Mouse (Mus musculus): ENCODE measurements at regions not wholly inside any gene's neighbourhood (a gene's known extent, or its start where the extent isn't known, plus 50 kb on each side); places are given as distances from the start of the nearest gene placed in this dataset.

- Histone ChIP-seq H3K27ac (replicated peaks; ENCODE audit: insufficient read depth, low read depth, low read length) (no peak overlapping the region), H3K36me3 (ENCODE audit: control insufficient read depth, insufficient read depth, low read length) (no peaks in the 10 kb centered on the region), H3K27me3 (ENCODE audit: control insufficient read depth, insufficient read depth, low read length) (no peaks in the 10 kb centered on the region), H3K4me3 (ENCODE audit: insufficient read depth, low read depth, low read length) (no peak overlapping the region), H3K9ac (ENCODE audit: low read depth, low read length) (no peak overlapping the region), H3K4me1 (ENCODE audit: control insufficient read depth, insufficient read depth, low read length) (no peaks in the 10 kb centered on the region), H3K79me2 (ENCODE audit: control insufficient read depth, insufficient read depth, low read length) (no peaks in the 10 kb centered on the region)
- TF ChIP-seq POLR2A (IDR thresholded peaks at IDR 0.05; ENCODE audit: extremely low read depth, insufficient read depth, low read length) = no peak
- TF ChIP-seq CTCF (IDR thresholded peaks at IDR 0.05; ENCODE audit: low read depth, low read length) = no peak
- DNase-seq (ENCODE audit: extremely low read depth, low read depth, low spot score) = no peak
- WGBS = 76% methylated on average over 2 of the region's 2 CpGs
These were observed 446.5 kb downstream of the Pdgfc start for GRCm38 (mm10) chr3:81482742-81483141.

GRCm38 (mm10) chr3:81483363-81483762 lies 447.1 kb downstream of the Pdgfc start:
- Histone ChIP-seq H3K9ac (ENCODE audit: low read depth, low read length) (no peak overlapping the region), H3K79me2 (ENCODE audit: control insufficient read depth, insufficient read depth, low read length) (no peaks in the 10 kb centered on the region), H3K4me1 (ENCODE audit: control insufficient read depth, insufficient read depth, low read length) (no peaks in the 10 kb centered on the region), H3K27me3 (ENCODE audit: control insufficient read depth, insufficient read depth, low read length) (no peaks in the 10 kb centered on the region), H3K27ac (replicated peaks; ENCODE audit: insufficient read depth, low read depth, low read length) (no peak overlapping the region), H3K4me3 (ENCODE audit: insufficient read depth, low read depth, low read length) (no peak overlapping the region), H3K36me3 (ENCODE audit: control insufficient read depth, insufficient read depth, low read length) (no peaks in the 10 kb centered on the region)
- TF ChIP-seq POLR2A (IDR thresholded peaks at IDR 0.05; ENCODE audit: extremely low read depth, insufficient read depth, low read length) = no peak
- TF ChIP-seq CTCF (IDR thresholded peaks at IDR 0.05; ENCODE audit: low read depth, low read length) = peak; percentile 39; the same call in 1 of the 2 replicates
- WGBS = 46% methylated on average over 2 of the region's 2 CpGs
- DNase-seq (ENCODE audit: extremely low read depth, low read depth, low spot score) = peak; percentile 19

- H3K9ac ChIP-seq (ENCODE audit: low read depth, low read length) = no peak overlapping the region
- no peaks in the 10 kb centered on the region for H3K36me3 ChIP-seq (ENCODE audit: control insufficient read depth, insufficient read depth, low read length)
- DNase-seq (ENCODE audit: extremely low read depth, low read depth, low spot score) = no peak
- H3K4me1 ChIP-seq (ENCODE audit: control insufficient read depth, insufficient read depth, low read length) = no peaks in the 10 kb centered on the region
- H3K27me3 ChIP-seq (ENCODE audit: control insufficient read depth, insufficient read depth, low read length) = no peaks in the 10 kb centered on the region
- no peak overlapping the region for H3K4me3 ChIP-seq (ENCODE audit: insufficient read depth, low read depth, low read length)
- WGBS = 65% methylated on average over 1 of the region's 1 CpGs
- H3K79me2 ChIP-seq (ENCODE audit: control insufficient read depth, insufficient read depth, low read length) = no peaks in the 10 kb centered on the region
- H3K27ac ChIP-seq (replicated peaks; ENCODE audit: insufficient read depth, low read depth, low read length) = no peak overlapping the region
- TF ChIP-seq CTCF (IDR thresholded peaks at IDR 0.05; ENCODE audit: low read depth, low read length) = no peak
- no peak for TF ChIP-seq POLR2A (IDR thresholded peaks at IDR 0.05; ENCODE audit: extremely low read depth, insufficient read depth, low read length)
These were observed 427.1 kb upstream of the Ctso start for GRCm38 (mm10) chr3:81505316-81505715.

GRCm38 (mm10) chr3:81508611-81509010 lies 423.8 kb upstream of the Ctso start:
- H3K4me1 ChIP-seq (ENCODE audit: control insufficient read depth, insufficient read depth, low read length) = no peaks in the 10 kb centered on the region

GRCm38 (mm10) chr3:81521804-81522203 lies 410.6 kb upstream of the Ctso start:
- no peak for DNase-seq (ENCODE audit: extremely low read depth, low read depth, low spot score)
- Histone ChIP-seq H3K79me2 (ENCODE audit: control insufficient read depth, insufficient read depth, low read length) (no peaks in the 10 kb centered on the region), H3K27me3 (ENCODE audit: control insufficient read depth, insufficient read depth, low read length) (no peaks in the 10 kb centered on the region), H3K27ac (replicated peaks; ENCODE audit: insufficient read depth, low read depth, low read length) (no peak overlapping the region), H3K9ac (ENCODE audit: low read depth, low read length) (no peak overlapping the region), H3K4me1 (ENCODE audit: control insufficient read depth, insufficient read depth, low read length) (no peaks in the 10 kb centered on the region), H3K36me3 (ENCODE audit: control insufficient read depth, insufficient read depth, low read length) (no peaks in the 10 kb centered on the region), H3K4me3 (ENCODE audit: insufficient read depth, low read depth, low read length) (no peak overlapping the region)
- no peak for TF ChIP-seq POLR2A (IDR thresholded peaks at IDR 0.05; ENCODE audit: extremely low read depth, insufficient read depth, low read length)
- no peak for TF ChIP-seq CTCF (IDR thresholded peaks at IDR 0.05; ENCODE audit: low read depth, low read length)
- 80% methylated on average over 4 of the region's 4 CpGs for WGBS

More at GRCm38 (mm10) chr3:81508611-81509010, 423.8 kb upstream of the Ctso start:
- H3K4me3 ChIP-seq (ENCODE audit: insufficient read depth, low read depth, low read length) = no peak overlapping the region
- H3K79me2 ChIP-seq (ENCODE audit: control insufficient read depth, insufficient read depth, low read length) = no peaks in the 10 kb centered on the region
- no peak for TF ChIP-seq POLR2A (IDR thresholded peaks at IDR 0.05; ENCODE audit: extremely low read depth, insufficient read depth, low read length)
- no peak for TF ChIP-seq CTCF (IDR thresholded peaks at IDR 0.05; ENCODE audit: low read depth, low read length)
- H3K27me3 ChIP-seq (ENCODE audit: control insufficient read depth, insufficient read depth, low read length) = no peaks in the 10 kb centered on the region
- H3K27ac ChIP-seq (replicated peaks; ENCODE audit: insufficient read depth, low read depth, low read length) = no peak overlapping the region
- WGBS = 77% methylated on average over 2 of the region's 2 CpGs
- no peak overlapping the region for H3K9ac ChIP-seq (ENCODE audit: low read depth, low read length)
- H3K36me3 ChIP-seq (ENCODE audit: control insufficient read depth, insufficient read depth, low read length) = no peaks in the 10 kb centered on the region
- no peak for DNase-seq (ENCODE audit: extremely low read depth, low read depth, low spot score)

- 80% methylated on average over 1 of the region's 1 CpGs for WGBS
- Histone ChIP-seq H3K4me1 (ENCODE audit: control insufficient read depth, insufficient read depth, low read length) (no peaks in the 10 kb centered on the region), H3K27me3 (ENCODE audit: control insufficient read depth, insufficient read depth, low read length) (no peaks in the 10 kb centered on the region), H3K79me2 (ENCODE audit: control insufficient read depth, insufficient read depth, low read length) (no peaks in the 10 kb centered on the region), H3K4me3 (ENCODE audit: insufficient read depth, low read depth, low read length) (no peak overlapping the region), H3K36me3 (ENCODE audit: control insufficient read depth, insufficient read depth, low read length) (no peaks in the 10 kb centered on the region), H3K9ac (ENCODE audit: low read depth, low read length) (no peak overlapping the region), H3K27ac (replicated peaks; ENCODE audit: insufficient read depth, low read depth, low read length) (no peak overlapping the region)
- TF ChIP-seq CTCF (IDR thresholded peaks at IDR 0.05; ENCODE audit: low read depth, low read length) (no peak), POLR2A (IDR thresholded peaks at IDR 0.05; ENCODE audit: extremely low read depth, insufficient read depth, low read length) (no peak)
- no peak for DNase-seq (ENCODE audit: extremely low read depth, low read depth, low spot score)
These were observed 401.5 kb upstream of the Ctso start for GRCm38 (mm10) chr3:81530872-81531271.
